Mouse (Mus musculus): Measurements from ENCODE around the gene Mthfd2l.

Gene Mthfd2l

DNA sequence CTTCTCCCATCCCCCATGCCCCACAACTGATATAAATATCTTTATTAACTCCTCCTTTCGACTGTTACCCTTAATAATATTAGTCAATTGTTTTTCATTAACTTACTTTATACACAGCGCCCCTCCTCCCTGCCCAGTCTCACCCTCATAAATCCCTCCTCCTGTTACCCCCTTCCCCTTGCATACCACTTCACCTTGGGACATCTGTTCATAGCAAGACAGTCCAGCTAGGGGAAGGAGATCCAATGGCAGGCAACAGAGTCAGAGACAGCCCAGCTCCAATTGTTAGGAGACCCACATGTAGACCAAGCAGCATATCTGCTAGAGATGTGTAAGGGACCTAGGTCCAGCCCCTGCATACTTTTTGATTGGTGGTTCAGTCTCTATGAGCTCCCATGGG, 108.0 kb downstream of the Mthfd2l start:
- in situ Hi-C loops (cut with MboI; ENCODE audit: low sequenced_read_pairs): no loop called here

DNA sequence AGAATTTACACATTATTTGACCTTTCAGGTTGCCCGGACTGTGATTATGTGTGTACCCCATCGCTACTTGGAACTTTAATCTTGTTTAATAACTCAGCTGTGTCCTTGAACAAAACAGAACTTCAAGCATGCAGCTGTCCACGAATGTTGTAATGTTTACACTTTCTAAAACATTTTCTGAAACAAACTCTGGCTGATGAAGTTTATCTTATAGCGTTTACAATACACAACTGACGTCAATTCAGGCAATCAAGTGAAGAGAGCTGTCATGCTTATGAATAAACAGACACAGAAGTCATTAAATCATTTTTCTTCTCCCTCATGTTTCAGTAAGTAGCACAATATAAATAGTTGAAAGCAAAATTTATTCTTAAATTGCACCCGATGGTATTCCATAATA, 117.1 kb downstream of the Mthfd2l start:
- in situ Hi-C loops (cut with MboI; ENCODE audit: low sequenced_read_pairs): no loop called here

DNA sequence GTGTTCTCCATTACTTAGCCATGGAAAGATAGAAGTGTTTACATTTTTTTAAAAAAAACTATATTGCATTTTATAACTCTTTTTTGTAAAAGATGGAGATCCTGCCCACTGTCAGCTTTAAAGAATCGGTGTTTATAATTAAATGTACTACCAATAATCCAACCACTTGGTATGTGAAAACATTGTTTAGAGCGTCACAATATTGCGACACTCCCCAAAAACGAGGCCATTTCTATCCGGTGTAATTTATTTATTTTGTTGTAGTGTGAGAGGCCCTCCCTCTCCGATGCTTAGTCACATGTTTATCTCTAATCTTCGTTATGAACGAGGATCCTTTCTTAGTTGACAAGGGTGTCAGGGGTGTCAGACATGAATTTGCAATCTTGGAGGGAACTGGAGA, 117.5 kb downstream of the Mthfd2l start:
- in situ Hi-C loops (cut with MboI; ENCODE audit: low sequenced_read_pairs): no loop called here

Measured in CH12F3 (cell line).